Mouse (Mus musculus) kidney, embryonic 14.5 days (tissue): ENCODE results near the gene Hrh3. TPM values are rescaled to one million over a fixed set of nuclear protein-coding genes. Genes with fewer than 3 reads are reported as not detected.

Source experiments
- ATAC-seq: fragments of 200-750 bp; cut with Nextera tagmentation; 2 replicates; pipeline ENCODE4 v1.8.0; 2017; ENCODE audit warnings: moderate number of reproducible peaks, mild to moderate bottlenecking, moderate TSS enrichment, moderate library complexity; ENCODE audit not compliant: low FRiP score, low TSS enrichment
- H3K27ac ChIP-seq: fragments of 300-500 bp; sonication (generic); 2 replicates; pipeline ENCODE4 v1.5.1; 2014; ENCODE audit warnings: low read depth, mild to moderate bottlenecking, low read length, moderate library complexity, mixed read lengths
- H3K27me3 ChIP-seq: fragments of 300-500 bp; sonication (generic); 2 replicates; pipeline ENCODE4 v1.6.1; 2014; ENCODE audit warnings: mild to moderate bottlenecking, low read length; ENCODE audit not compliant: control insufficient read depth, insufficient read depth
- H3K36me3 ChIP-seq: fragments of 300-500 bp; sonication (generic); 2 replicates; pipeline ENCODE4 v1.6.1; 2014; ENCODE audit warnings: low read length, mixed read lengths; ENCODE audit not compliant: control insufficient read depth, insufficient read depth
- H3K4me1 ChIP-seq: fragments of 300-500 bp; sonication (generic); 2 replicates; pipeline ENCODE4 v1.6.1; 2014; ENCODE audit warnings: low read length, mixed read lengths; ENCODE audit not compliant: control insufficient read depth, insufficient read depth
- H3K4me2 ChIP-seq: fragments of 300-500 bp; sonication (generic); replicated peaks from 2 replicates; pipeline ENCODE4 v1.6.1; 2014; ENCODE audit warnings: low read depth, mild to moderate bottlenecking, low read length
- H3K4me3 ChIP-seq: fragments of 300-500 bp; sonication (generic); 2 replicates; pipeline ENCODE4 v1.5.1; 2014; ENCODE audit warnings: mild to moderate bottlenecking, low read length
- H3K9ac ChIP-seq: fragments of 300-500 bp; sonication (generic); 2 replicates; pipeline ENCODE4 v1.6.1; 2014; ENCODE audit warnings: low read depth, mild to moderate bottlenecking, low read length, moderate library complexity
- H3K9me3 ChIP-seq: fragments of 300-500 bp; sonication (generic); 2 replicates; pipeline ENCODE4 v1.6.1; 2016; ENCODE audit warnings: low read length; ENCODE audit not compliant: control insufficient read depth
- WGBS: fragments of 180-500 bp; shearing (Covaris S2); extraction: QIAGEN DNeasy Blood & Tissue Kit; methylation state at CpG from one replicate; pipeline ENCODE4 v1.1.7; 2014; 5-methylcytosine and 5-hydroxymethylcytosine counted together
- polyA plus RNA-seq: library from polyadenylated mRNA; unstranded; fragments of >200 nt; fragmentation: Nextera tagmentation; extraction: Ambion mirVana; gene quantifications from 2 replicates; pipeline ENCODE4 v1.2.1, GENCODE M21; 2014

The Hrh3 gene
- polyA plus RNA-seq, 1 experiment from 2014 or later = not detected

- no peak for ATAC-seq
- Histone ChIP-seq H3K4me1 (no peaks in the 10 kb centered on the region), H3K9ac (no peak overlapping the region), H3K27ac (no peak overlapping the region), H3K36me3 (no peaks in the 10 kb centered on the region), H3K4me2 (no peak overlapping the region), H3K9me3 (no peaks in the 10 kb centered on the region), H3K27me3 (peaks cover 44% of the 10 kb centered on the region), H3K4me3 (no peak overlapping the region)
- WGBS = 50% methylated on average over 3 of the region's 3 CpGs
These were observed 6.7 kb downstream of the Hrh3 start for GRCm38 (mm10) chr2:180097585-180097984.

GRCm38 (mm10) chr2:180095711-180096110 lies 8.6 kb downstream of the Hrh3 start:
- Histone ChIP-seq H3K4me2 (no peak overlapping the region), H3K9ac (no peak overlapping the region), H3K9me3 (no peaks in the 10 kb centered on the region), H3K4me3 (no peak overlapping the region), H3K36me3 (no peaks in the 10 kb centered on the region), H3K27me3 (peaks cover 26% of the 10 kb centered on the region), H3K4me1 (no peaks in the 10 kb centered on the region), H3K27ac (no peak overlapping the region)
- ATAC-seq = no peak
- 45% methylated on average over 5 of the region's 5 CpGs for WGBS

GRCm38 (mm10) chr2:180090285-180090684 lies 14.0 kb downstream of the Hrh3 start:
- Histone ChIP-seq H3K27me3 (no peaks in the 10 kb centered on the region), H3K4me3 (no peak overlapping the region), H3K9me3 (no peaks in the 10 kb centered on the region), H3K9ac (no peak overlapping the region), H3K36me3 (peaks cover 4% of the 10 kb centered on the region), H3K4me1 (0 out of 2 replicates have a peak, but pooled peaks cover 7% of the 10 kb centered on the region), H3K4me2 (no peak overlapping the region), H3K27ac (no peak overlapping the region)
- 30% methylated on average over 11 of the region's 11 CpGs for WGBS
- ATAC-seq = peak; percentile 50; the same call in 1 of the 2 replicates

- Histone ChIP-seq H3K27me3 (no peaks in the 10 kb centered on the region), H3K4me2 (no peak overlapping the region), H3K36me3 (peaks cover 4% of the 10 kb centered on the region), H3K9ac (no peak overlapping the region), H3K9me3 (no peaks in the 10 kb centered on the region), H3K4me1 (0 out of 2 replicates have a peak, but pooled peaks cover 13% of the 10 kb centered on the region), H3K27ac (no peak overlapping the region), H3K4me3 (no peak overlapping the region)
- 86% methylated on average over 4 of the region's 4 CpGs for WGBS
- ATAC-seq = no peak
These were observed 16.8 kb downstream of the Hrh3 start for GRCm38 (mm10) chr2:180087472-180087871.

- no peak overlapping the region for H3K9ac ChIP-seq
- no peaks in the 10 kb centered on the region for H3K27me3 ChIP-seq
- H3K4me2 ChIP-seq = no peak overlapping the region
- no peak for ATAC-seq
- H3K9me3 ChIP-seq = no peaks in the 10 kb centered on the region
- 0 out of 2 replicates have a peak, but pooled peaks cover 13% of the 10 kb centered on the region for H3K4me1 ChIP-seq
- no peak overlapping the region for H3K27ac ChIP-seq
- no peak overlapping the region for H3K4me3 ChIP-seq
- peaks cover 4% of the 10 kb centered on the region for H3K36me3 ChIP-seq
- WGBS = 81% methylated on average over 5 of the region's 5 CpGs
These were observed 17.7 kb downstream of the Hrh3 start for GRCm38 (mm10) chr2:180086637-180087027.

GRCm38 (mm10) chr2:180085926-180086636 lies 18.2 kb downstream of the Hrh3 start:
- 47% methylated on average over 16 of the region's 16 CpGs for WGBS
- Histone ChIP-seq H3K4me2 (no peak overlapping the region), H3K4me1 (0 out of 2 replicates have a peak, but pooled peaks cover 13% of the 10 kb centered on the region), H3K9ac (no peak overlapping the region), H3K27ac (no peak overlapping the region), H3K27me3 (no peaks in the 10 kb centered on the region), H3K36me3 (peaks cover 4% of the 10 kb centered on the region), H3K9me3 (no peaks in the 10 kb centered on the region), H3K4me3 (no peak overlapping the region)
- ATAC-seq = no peak

- WGBS = 17% methylated on average over 3 of the region's 3 CpGs
- ATAC-seq = no peak
- Histone ChIP-seq H3K27ac (no peak overlapping the region), H3K9ac (no peak overlapping the region), H3K36me3 (peaks cover 4% of the 10 kb centered on the region), H3K4me3 (no peak overlapping the region), H3K4me2 (no peak overlapping the region), H3K4me1 (0 out of 2 replicates have a peak, but pooled peaks cover 13% of the 10 kb centered on the region), H3K27me3 (no peaks in the 10 kb centered on the region), H3K9me3 (no peaks in the 10 kb centered on the region)
These were observed 19.7 kb downstream of the Hrh3 start for GRCm38 (mm10) chr2:180084565-180084964.

GRCm38 (mm10) chr2:180083063-180083462 lies 21.2 kb downstream of the Hrh3 start:
- Histone ChIP-seq H3K4me2 (no peak overlapping the region), H3K27ac (no peak overlapping the region), H3K9ac (no peak overlapping the region), H3K9me3 (no peaks in the 10 kb centered on the region), H3K36me3 (peaks cover 11% of the 10 kb centered on the region), H3K27me3 (no peaks in the 10 kb centered on the region), H3K4me1 (0 out of 2 replicates have a peak, but pooled peaks cover 13% of the 10 kb centered on the region), H3K4me3 (no peak overlapping the region)
- WGBS = 70% methylated on average over 10 of the region's 10 CpGs
- no peak for ATAC-seq

GRCm38 (mm10) chr2:180080680-180081079 lies 23.6 kb downstream of the Hrh3 start:
- no peak overlapping the region for H3K4me3 ChIP-seq
- ATAC-seq = no peak
- H3K9ac ChIP-seq = no peak overlapping the region
- no peak overlapping the region for H3K4me2 ChIP-seq
- H3K27ac ChIP-seq = no peak overlapping the region
- no peaks in the 10 kb centered on the region for H3K27me3 ChIP-seq
- H3K9me3 ChIP-seq = no peaks in the 10 kb centered on the region
- H3K36me3 ChIP-seq = peaks cover 19% of the 10 kb centered on the region
- H3K4me1 ChIP-seq = 0 out of 2 replicates have a peak, but pooled peaks cover 6% of the 10 kb centered on the region
- 86% methylated on average over 8 of the region's 8 CpGs for WGBS
